Mouse (Mus musculus) cortical plate, adult 2 months (tissue): ENCODE measurements around the gene Map1b. TPM values are rescaled to one million over a fixed set of nuclear protein-coding genes. Genes with fewer than 3 reads are reported as not detected.

Experiments used
- H3K27ac ChIP-seq: fragments of 200-500 bp; 2 replicates; pipeline ENCODE4 v1.5.1; 2012; ENCODE audit warnings: low read length, control low read depth, inconsistent platforms; ENCODE audit not compliant: insufficient read depth
- H3K4me1 ChIP-seq: fragments of 200-500 bp; 2 replicates; pipeline ENCODE4 v1.6.1; 2011; ENCODE audit warnings: low read length; ENCODE audit not compliant: control insufficient read depth, insufficient read depth
- H3K4me3 ChIP-seq: fragments of 200-500 bp; 2 replicates; pipeline ENCODE4 v1.5.1; 2011; ENCODE audit warnings: mild to moderate bottlenecking, low read length, control low read depth; ENCODE audit not compliant: insufficient read depth
- CTCF ChIP-seq: fragments of 200-500 bp; IDR thresholded peaks from 2 replicates; pipeline ENCODE4 v1.5.1; 2011; ENCODE audit warnings: mild to moderate bottlenecking, control low read depth, low read length; ENCODE audit not compliant: insufficient read depth; ENCODE audit errors: extremely low read depth
- POLR2A ChIP-seq: fragments of 200-500 bp; IDR thresholded peaks from 2 replicates; pipeline ENCODE4 v1.6.1; 2011; ENCODE audit warnings: mild to moderate bottlenecking, low read length, control low read depth; ENCODE audit not compliant: insufficient read depth; ENCODE audit errors: extremely low read depth
- polyA plus RNA-seq: library from polyadenylated mRNA; depleted of rRNA; stranded (reverse); fragments of >200 nt; gene quantifications from 2 replicates; pipeline ENCODE4 v1.2.3, GENCODE M21; 2012

Map1b gene
- polyA plus RNA-seq, 1 experiment = 134 TPM

DNA sequence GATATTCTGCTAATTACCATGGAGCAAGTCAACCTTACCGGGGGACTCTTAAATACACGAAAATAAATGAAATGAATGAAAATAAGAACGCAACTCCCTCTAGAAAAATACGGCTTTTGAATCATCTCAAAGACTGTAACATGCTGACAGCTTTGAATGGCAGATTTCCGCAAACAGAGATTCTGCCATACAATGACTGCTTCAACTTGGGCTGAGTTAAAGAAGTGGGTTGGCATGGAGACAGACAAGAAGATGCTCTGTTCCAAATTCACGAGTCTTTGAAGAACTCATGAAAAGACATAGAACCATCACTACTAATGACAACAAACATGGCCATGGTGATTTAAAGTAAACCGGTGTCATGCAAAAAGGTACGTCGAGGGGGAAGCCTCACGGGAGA is 21.9 kb downstream of the Map1b start:
- TF ChIP-seq CTCF (no peak), POLR2A (no peak)
- Histone ChIP-seq H3K27ac (no peak overlapping the region), H3K4me1 (peaks cover 11% of the 10 kb centered on the region), H3K4me3 (no peak overlapping the region)

DNA sequence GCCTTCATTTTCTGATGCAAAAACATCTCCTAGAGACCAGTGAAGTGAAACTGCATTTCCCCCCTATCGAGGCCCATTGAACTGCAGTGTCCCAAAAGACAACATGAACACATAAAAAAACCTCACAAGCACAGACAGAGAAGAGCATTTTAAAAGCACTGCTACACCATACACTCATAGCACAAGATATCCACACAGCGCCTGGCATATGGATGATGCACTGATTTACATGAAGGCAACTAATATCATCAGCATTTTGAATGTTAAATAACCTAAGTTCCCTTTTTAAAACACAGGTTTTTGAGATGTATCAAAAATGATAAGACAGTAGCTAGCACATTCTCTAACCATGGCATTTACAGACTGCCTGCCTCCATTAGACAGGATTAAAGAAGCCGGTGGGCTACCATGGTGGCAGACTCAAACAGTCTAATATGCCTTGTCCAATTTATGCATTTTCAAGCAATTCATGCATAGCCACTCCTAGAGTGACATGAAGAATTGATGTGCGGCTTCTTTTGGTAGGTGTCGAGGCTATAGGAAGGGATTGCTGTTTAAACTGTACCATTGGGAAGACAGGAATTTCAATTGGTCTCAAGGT is 22.9 kb downstream of the Map1b start:
- H3K4me3 ChIP-seq = no peak overlapping the region
- peaks cover 13% of the 10 kb centered on the region for H3K4me1 ChIP-seq
- no peak for TF ChIP-seq CTCF
- TF ChIP-seq POLR2A = no peak
- no peak overlapping the region for H3K27ac ChIP-seq

DNA sequence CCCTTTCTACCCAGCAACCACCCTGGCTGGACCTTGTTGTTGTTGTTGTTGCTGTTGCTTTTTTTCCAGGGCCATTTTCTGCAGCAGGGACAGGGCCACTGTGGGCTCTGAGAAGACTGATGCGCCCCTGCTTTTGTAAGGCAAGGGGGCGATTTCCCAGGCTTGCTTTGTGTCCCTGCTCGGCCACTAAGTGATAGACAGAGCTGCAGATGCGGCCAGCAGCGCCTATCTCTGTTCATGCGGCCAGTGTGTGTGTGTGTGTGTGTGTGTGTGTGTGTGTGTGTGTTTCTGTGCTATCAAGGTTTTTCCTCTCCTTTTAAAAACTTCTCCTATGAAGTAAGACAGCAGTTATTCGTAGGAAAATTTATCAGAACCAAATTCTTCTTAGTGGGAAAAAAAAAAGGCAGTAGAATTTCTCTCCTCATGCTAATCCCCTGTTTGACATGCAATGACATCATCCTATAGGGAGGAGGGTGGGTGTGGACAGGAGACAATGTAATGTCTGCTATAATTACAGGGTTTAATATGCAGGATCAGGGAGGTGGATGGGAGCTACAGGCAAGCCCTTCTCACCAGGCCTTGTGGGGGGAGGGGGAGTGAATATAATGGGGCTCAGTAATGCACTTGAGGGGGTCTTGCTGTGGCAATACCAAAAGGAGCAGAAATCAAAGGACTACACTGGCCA is 23.6 kb downstream of the Map1b start:
- TF ChIP-seq CTCF = no peak
- TF ChIP-seq POLR2A = no peak
- H3K4me3 ChIP-seq = no peak overlapping the region
- H3K4me1 ChIP-seq = peaks cover 14% of the 10 kb centered on the region
- no peak overlapping the region for H3K27ac ChIP-seq

DNA sequence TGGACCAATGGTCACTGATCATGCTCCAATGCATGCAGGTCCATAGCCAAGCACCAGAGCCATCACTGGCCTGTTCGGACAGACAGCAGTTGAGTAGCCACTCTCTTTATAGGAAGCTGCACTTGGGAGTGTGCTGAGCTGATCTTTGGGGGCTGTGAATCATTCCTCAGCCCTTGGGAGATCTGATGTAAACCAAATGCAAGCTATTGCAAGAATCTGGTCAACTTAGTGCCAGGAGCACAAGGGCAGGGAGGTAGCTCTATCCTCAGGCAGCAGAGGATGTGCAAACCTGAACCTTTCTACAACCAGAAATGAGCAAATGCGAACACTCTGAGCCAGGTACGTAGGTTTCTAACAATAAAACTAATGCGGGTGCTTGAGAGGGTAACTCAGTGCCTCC is 26.3 kb downstream of the Map1b start:
- TF ChIP-seq POLR2A (no peak), CTCF (no peak)
- Histone ChIP-seq H3K27ac (no peak overlapping the region), H3K4me1 (peaks cover 18% of the 10 kb centered on the region), H3K4me3 (no peak overlapping the region)

DNA sequence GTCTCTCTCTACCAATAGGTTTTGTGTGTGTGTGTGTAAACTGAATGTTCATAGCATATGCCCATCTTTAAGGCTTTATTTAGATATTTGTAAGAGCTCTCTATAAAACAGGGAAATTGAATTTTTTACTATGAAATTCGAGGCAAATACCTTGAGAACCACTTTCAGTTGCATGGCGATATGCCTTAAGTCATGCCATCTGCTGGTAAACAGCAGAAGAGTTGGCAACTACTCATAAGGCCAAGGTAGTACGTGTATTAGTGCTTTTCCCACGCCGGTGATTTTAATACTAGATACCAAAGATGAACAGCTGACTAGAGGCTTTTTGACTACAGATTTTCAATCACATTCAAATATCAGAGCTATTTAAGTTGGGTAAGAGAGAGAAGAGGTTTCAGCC is 27.2 kb downstream of the Map1b start:
- Histone ChIP-seq H3K27ac (no peak overlapping the region), H3K4me3 (no peak overlapping the region), H3K4me1 (peaks cover 17% of the 10 kb centered on the region)
- TF ChIP-seq CTCF = no peak
- TF ChIP-seq POLR2A = no peak

DNA sequence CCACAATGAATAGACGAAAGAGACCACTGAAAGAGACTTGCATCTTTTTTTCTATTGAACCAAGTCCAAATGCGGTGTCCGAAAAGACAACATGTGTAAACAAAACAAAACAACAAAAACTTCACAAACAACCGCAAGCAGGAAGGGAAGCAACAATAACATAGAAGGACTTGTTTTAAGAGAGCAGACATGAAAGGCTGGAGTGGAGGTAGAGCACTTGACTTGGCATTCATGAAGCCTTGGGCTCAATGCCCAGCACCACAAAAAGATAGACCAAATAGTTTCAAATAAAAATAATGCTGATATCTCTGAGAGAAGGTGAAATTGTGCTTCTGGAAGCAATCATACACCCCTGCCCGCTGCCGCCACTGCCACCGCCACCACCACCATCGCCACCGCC is 30.5 kb downstream of the Map1b start:
- peak overlapping the region; percentile 21; the same call in 1 of the 2 replicates for H3K27ac ChIP-seq
- no peak overlapping the region for H3K4me3 ChIP-seq
- TF ChIP-seq POLR2A (no peak), CTCF (no peak)
- H3K4me1 ChIP-seq = peaks cover 25% of the 10 kb centered on the region

DNA sequence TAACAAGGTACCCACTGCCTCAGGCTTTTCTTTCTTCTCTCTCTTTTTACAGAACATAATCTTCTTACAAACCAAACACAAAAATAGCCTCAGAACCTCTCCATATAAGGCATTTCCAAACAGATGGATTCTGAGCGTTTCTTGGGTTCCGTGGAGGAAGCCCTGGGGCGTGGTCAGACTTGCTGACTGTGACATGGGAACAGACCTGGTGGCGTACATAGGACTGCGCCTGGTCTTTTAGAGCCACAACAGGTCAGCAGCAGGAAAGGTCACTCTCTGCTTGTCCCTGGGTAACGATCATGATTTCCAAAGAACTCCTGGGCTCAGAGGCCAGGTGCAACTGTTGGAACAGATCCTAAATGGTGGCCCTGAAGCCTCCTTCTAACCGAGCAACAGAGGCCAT is 31.0 kb downstream of the Map1b start:
- H3K27ac ChIP-seq = peak overlapping the region; percentile 21; the same call in 1 of the 2 replicates
- no peak for TF ChIP-seq CTCF
- TF ChIP-seq POLR2A = no peak
- H3K4me3 ChIP-seq = no peak overlapping the region
- peaks cover 25% of the 10 kb centered on the region for H3K4me1 ChIP-seq

DNA sequence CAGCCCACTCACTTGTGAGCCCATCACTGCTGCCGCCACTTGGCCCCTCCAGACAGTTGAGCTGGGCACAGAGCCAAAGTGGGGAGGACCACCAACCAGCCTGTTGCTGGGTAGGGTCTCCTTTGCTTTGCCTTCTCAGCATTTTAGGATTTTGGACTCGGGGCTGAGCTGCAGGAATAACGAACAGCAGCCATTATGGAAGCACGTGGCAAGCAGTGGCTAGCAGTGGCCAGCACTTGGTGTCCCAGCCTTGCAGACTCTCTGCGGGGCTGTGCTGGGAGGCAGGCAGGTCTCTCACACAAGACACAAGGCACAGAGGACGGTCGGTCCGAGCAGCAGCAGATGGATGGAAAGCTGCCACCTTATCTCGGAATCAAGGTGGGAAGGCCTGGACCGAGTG is 31.4 kb downstream of the Map1b start:
- peak overlapping the region; percentile 36; the same call in 1 of the 2 replicates for H3K27ac ChIP-seq
- H3K4me3 ChIP-seq = no peak overlapping the region
- peaks cover 25% of the 10 kb centered on the region for H3K4me1 ChIP-seq
- TF ChIP-seq POLR2A (no peak), CTCF (no peak)

DNA sequence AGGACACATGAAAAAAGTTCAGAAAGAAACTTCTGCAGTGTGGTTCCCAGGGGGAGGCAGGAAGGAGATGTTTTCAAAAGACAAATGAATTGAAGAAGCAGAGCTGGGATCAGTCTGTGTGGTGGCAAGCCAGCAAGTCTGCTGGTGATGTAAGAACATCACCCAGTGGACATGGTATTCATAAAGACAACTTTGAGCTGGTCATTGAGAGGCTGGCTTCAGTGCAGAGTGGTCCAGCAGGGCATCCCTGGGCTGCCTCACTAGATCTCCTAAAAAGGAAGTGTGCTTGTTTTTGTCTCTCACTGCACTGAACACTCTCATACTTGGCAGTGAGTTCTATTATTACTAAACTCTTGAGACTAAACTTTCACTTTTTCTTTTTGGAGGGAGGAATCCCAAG is 32.9 kb downstream of the Map1b start:
- Histone ChIP-seq H3K27ac (no peak overlapping the region), H3K4me1 (peaks cover 24% of the 10 kb centered on the region)
- TF ChIP-seq CTCF (no peak), POLR2A (no peak)

DNA sequence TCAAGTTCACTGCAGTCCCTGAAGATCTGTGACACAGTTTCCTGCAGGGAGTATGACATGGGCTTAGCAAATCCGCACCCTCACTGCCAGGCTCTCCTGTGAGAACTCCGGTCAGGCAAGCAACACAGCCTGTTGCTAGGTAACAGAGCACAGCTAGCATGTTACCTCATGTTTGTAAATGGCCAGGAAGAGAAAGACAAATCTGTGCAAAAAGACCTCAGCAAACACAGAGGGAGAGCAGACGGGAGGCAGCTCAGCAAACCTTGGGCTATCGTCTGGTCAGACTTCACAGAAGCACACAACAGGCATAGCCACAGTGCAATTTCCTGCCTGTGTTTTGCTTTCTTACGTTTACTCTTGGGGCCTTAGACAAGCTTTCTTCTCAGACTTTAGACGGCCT is 40.9 kb downstream of the Map1b start:
- TF ChIP-seq CTCF (no peak), POLR2A (no peak)
- Histone ChIP-seq H3K4me1 (peaks cover 15% of the 10 kb centered on the region), H3K4me3 (no peak overlapping the region), H3K27ac (no peak overlapping the region)

More for the DNA sequence above, 32.9 kb downstream of the Map1b start:
- no peak overlapping the region for H3K4me3 ChIP-seq
